Mouse (Mus musculus): ENCODE data around the gene Cant1. TPM values are rescaled to one million over a fixed set of nuclear protein-coding genes. Genes with fewer than 3 reads are reported as not detected.

Gene Cant1
- polyA plus RNA-seq, 1 experiment from 2014 or later, result 7.8 TPM

GRCm38 (mm10) chr11:118455788-118456187, 36.9 kb upstream of the Cant1 start:
- no peak for ATAC-seq
- no peak overlapping the region for H3K27ac ChIP-seq (ENCODE audit: low read depth)
- TF ChIP-seq CTCF (IDR thresholded peaks at IDR 0.05; ENCODE audit: low read depth) (no peak), EP300 (IDR thresholded peaks at IDR 0.05; ENCODE audit: low read depth) (no peak)

GRCm38 (mm10) chr11:118453886-118454671, 35.2 kb upstream of the Cant1 start:
- H3K4me2 ChIP-seq (ENCODE audit: low read depth, low read length), result no peak overlapping the region
- H3K4me1 ChIP-seq (ENCODE audit: insufficient read depth), result no peaks in the 10 kb centered on the region
- TF ChIP-seq CTCF (IDR thresholded peaks at IDR 0.05; ENCODE audit: low read depth), result no peak
- H3K9me3 ChIP-seq (ENCODE audit: low read length), result no peaks in the 10 kb centered on the region
- no peak overlapping the region for H3K4me3 ChIP-seq (ENCODE audit: low read depth, low read length)
- 73% methylated on average over 11 of the region's 11 CpGs for WGBS (ENCODE audit: insufficient replicate concordance)
- H3K36me3 ChIP-seq (replicated peaks; ENCODE audit: insufficient read depth, low read length), result no peaks in the 10 kb centered on the region
- no peak overlapping the region for H3K27ac ChIP-seq (ENCODE audit: low read depth)
- DNase-seq (no peak), ATAC-seq (no peak)
- no peak overlapping the region for H3K9ac ChIP-seq (replicated peaks)
- H3K27me3 ChIP-seq (ENCODE audit: insufficient read depth, low read length), result no peaks in the 10 kb centered on the region

More at GRCm38 (mm10) chr11:118455788-118456187, 36.9 kb upstream of the Cant1 start:
- Histone ChIP-seq H3K36me3 (replicated peaks; ENCODE audit: insufficient read depth, low read length) (no peaks in the 10 kb centered on the region), H3K4me1 (ENCODE audit: insufficient read depth) (no peaks in the 10 kb centered on the region), H3K9ac (replicated peaks) (no peak overlapping the region), H3K4me2 (ENCODE audit: low read depth, low read length) (no peak overlapping the region), H3K9me3 (ENCODE audit: low read length) (no peaks in the 10 kb centered on the region), H3K4me3 (ENCODE audit: low read depth, low read length) (no peak overlapping the region), H3K27me3 (ENCODE audit: insufficient read depth, low read length) (no peaks in the 10 kb centered on the region)
- 71% methylated on average over 6 of the region's 6 CpGs for WGBS (ENCODE audit: insufficient replicate concordance)
- no peak for DNase-seq

- H3K27ac ChIP-seq (ENCODE audit: low read depth), result no peak overlapping the region
- TF ChIP-seq EP300 (IDR thresholded peaks at IDR 0.05; ENCODE audit: low read depth), result no peak
- no peak for TF ChIP-seq CTCF (IDR thresholded peaks at IDR 0.05; ENCODE audit: low read depth)
- DNase-seq (no peak), ATAC-seq (no peak)
- H3K36me3 ChIP-seq (replicated peaks; ENCODE audit: insufficient read depth, low read length), result no peaks in the 10 kb centered on the region
- no peaks in the 10 kb centered on the region for H3K9me3 ChIP-seq (ENCODE audit: low read length)
- no peaks in the 10 kb centered on the region for H3K27me3 ChIP-seq (ENCODE audit: insufficient read depth, low read length)
- no peak overlapping the region for H3K9ac ChIP-seq (replicated peaks)
- no peak overlapping the region for H3K4me2 ChIP-seq (ENCODE audit: low read depth, low read length)
- H3K4me3 ChIP-seq (ENCODE audit: low read depth, low read length), result no peak overlapping the region
- WGBS (ENCODE audit: insufficient replicate concordance), result 67% methylated on average over 2 of the region's 2 CpGs
- H3K4me1 ChIP-seq (ENCODE audit: insufficient read depth), result no peaks in the 10 kb centered on the region
These were observed 34.1 kb upstream of the Cant1 start for GRCm38 (mm10) chr11:118452955-118453354.

- TF ChIP-seq EP300 (IDR thresholded peaks at IDR 0.05; ENCODE audit: low read depth) (no peak), CTCF (IDR thresholded peaks at IDR 0.05; ENCODE audit: low read depth) (no peak)
- no peak overlapping the region for H3K9ac ChIP-seq (replicated peaks)
- no peak for DNase-seq
- no peaks in the 10 kb centered on the region for H3K4me1 ChIP-seq (ENCODE audit: insufficient read depth)
- WGBS (ENCODE audit: insufficient replicate concordance), result 75% methylated on average over 6 of the region's 6 CpGs
- no peak overlapping the region for H3K27ac ChIP-seq (ENCODE audit: low read depth)
- H3K9me3 ChIP-seq (ENCODE audit: low read length), result no peaks in the 10 kb centered on the region
- no peak overlapping the region for H3K4me3 ChIP-seq (ENCODE audit: low read depth, low read length)
- H3K36me3 ChIP-seq (replicated peaks; ENCODE audit: insufficient read depth, low read length), result no peaks in the 10 kb centered on the region
- no peaks in the 10 kb centered on the region for H3K27me3 ChIP-seq (ENCODE audit: insufficient read depth, low read length)
- no peak overlapping the region for H3K4me2 ChIP-seq (ENCODE audit: low read depth, low read length)
- no peak for ATAC-seq
These were observed 32.3 kb upstream of the Cant1 start for GRCm38 (mm10) chr11:118451211-118451610.

GRCm38 (mm10) chr11:118448385-118448784, 29.5 kb upstream of the Cant1 start:
- Histone ChIP-seq H3K4me2 (ENCODE audit: low read depth, low read length) (no peak overlapping the region), H3K9me3 (ENCODE audit: low read length) (no peaks in the 10 kb centered on the region), H3K27ac (ENCODE audit: low read depth) (no peak overlapping the region), H3K4me1 (ENCODE audit: insufficient read depth) (no peaks in the 10 kb centered on the region), H3K27me3 (ENCODE audit: insufficient read depth, low read length) (0 out of 2 replicates have a peak, but pooled peaks cover 3% of the 10 kb centered on the region), H3K4me3 (ENCODE audit: low read depth, low read length) (no peak overlapping the region), H3K9ac (replicated peaks) (no peak overlapping the region), H3K36me3 (replicated peaks; ENCODE audit: insufficient read depth, low read length) (no peaks in the 10 kb centered on the region)
- WGBS (ENCODE audit: insufficient replicate concordance), result 79% methylated on average over 8 of the region's 8 CpGs
- no peak for ATAC-seq
- TF ChIP-seq EP300 (IDR thresholded peaks at IDR 0.05; ENCODE audit: low read depth) (no peak), CTCF (IDR thresholded peaks at IDR 0.05; ENCODE audit: low read depth) (no peak)
- no peak for DNase-seq

GRCm38 (mm10) chr11:118447346-118447745, 28.5 kb upstream of the Cant1 start:
- ATAC-seq (no peak), DNase-seq (no peak)
- H3K4me1 ChIP-seq (ENCODE audit: insufficient read depth), result no peaks in the 10 kb centered on the region
- H3K36me3 ChIP-seq (replicated peaks; ENCODE audit: insufficient read depth, low read length), result no peaks in the 10 kb centered on the region
- TF ChIP-seq EP300 (IDR thresholded peaks at IDR 0.05; ENCODE audit: low read depth) (no peak), CTCF (IDR thresholded peaks at IDR 0.05; ENCODE audit: low read depth) (no peak)
- 0 out of 2 replicates have a peak, but pooled peaks cover 3% of the 10 kb centered on the region for H3K27me3 ChIP-seq (ENCODE audit: insufficient read depth, low read length)
- no peaks in the 10 kb centered on the region for H3K9me3 ChIP-seq (ENCODE audit: low read length)
- H3K9ac ChIP-seq (replicated peaks), result no peak overlapping the region
- H3K27ac ChIP-seq (ENCODE audit: low read depth), result no peak overlapping the region
- no peak overlapping the region for H3K4me3 ChIP-seq (ENCODE audit: low read depth, low read length)
- WGBS (ENCODE audit: insufficient replicate concordance), result 58% methylated on average over 4 of the region's 4 CpGs
- H3K4me2 ChIP-seq (ENCODE audit: low read depth, low read length), result no peak overlapping the region
